Mouse (Mus musculus) large intestine, adult 2 months (tissue): ENCODE measurements around the gene Klhl3. TPM values are rescaled to one million over a fixed set of nuclear protein-coding genes. Genes with fewer than 3 reads are reported as not detected.
"Not testable (repeated sequence)": the region's sequence is repeated elsewhere in the genome, so short reads cannot be mapped to it uniquely, and the experiment has no call there.

Experiments
- DNase-seq: peaks from one replicate; pipeline ENCODE4 v3.0.0-alpha.2; 2012; ENCODE audit warnings: low read depth, low spot score
- WGBS: fragments of 180-500 bp; shearing (Covaris S2); methylation state at CpG from one replicate; pipeline ENCODE4 v1.1.7; 2018; 5-methylcytosine and 5-hydroxymethylcytosine counted together
- polyA plus RNA-seq: library from polyadenylated mRNA; depleted of rRNA; stranded (reverse); fragments of >200 nt; gene quantifications from 2 replicates; pipeline ENCODE4 v1.2.3, GENCODE M21; 2012; rRNA removed

Gene Klhl3
- polyA plus RNA-seq: 0.27 and 0.48 TPM in 2 replicates

DNA sequence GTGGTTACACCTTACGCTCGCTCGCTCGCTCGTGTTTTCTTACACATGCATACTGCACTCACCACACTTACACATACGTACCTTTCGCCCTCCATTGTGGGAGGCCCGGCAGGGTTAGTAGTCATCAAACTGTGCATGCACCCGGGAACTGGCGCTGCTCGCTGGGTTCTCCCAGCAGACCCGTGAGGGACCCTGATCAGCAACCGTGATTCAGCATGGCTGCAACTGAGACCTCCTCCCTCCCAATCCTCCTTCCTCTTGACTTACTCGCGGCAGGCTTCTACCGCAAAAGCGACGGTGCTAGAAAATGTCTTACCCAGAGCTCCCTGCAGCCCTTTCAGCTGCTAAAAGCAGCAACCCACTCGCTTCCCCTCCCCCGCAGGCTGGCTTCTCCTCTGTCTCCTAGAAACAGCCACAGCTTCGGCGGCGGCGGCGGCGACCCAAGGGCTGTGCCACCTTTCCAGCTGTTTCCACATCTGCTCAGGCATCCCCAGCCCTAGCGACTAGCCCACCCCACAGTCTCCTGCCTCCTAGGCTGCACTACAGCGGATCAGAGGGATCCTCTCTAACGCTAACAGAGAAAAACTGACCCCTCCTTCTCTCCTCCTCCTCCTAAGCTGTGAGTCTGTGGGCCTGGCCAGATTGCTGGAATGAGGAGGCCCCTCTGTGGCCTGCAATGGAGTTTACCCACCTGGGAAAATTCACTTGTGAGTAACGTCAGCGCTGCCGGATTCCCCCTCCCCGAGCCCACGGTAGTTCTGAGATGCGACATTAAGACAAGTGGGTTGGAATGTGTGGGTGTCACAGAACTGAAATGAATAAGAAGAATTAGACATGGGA lies at the start of gene Klhl3:
TSS of gene Klhl3 (minus strand) at position 532 of the 840 bp plus-strand sequence.
- DNase-seq: no peak
- WGBS: 5% methylated on average over 35 of the region's 35 CpGs

DNA sequence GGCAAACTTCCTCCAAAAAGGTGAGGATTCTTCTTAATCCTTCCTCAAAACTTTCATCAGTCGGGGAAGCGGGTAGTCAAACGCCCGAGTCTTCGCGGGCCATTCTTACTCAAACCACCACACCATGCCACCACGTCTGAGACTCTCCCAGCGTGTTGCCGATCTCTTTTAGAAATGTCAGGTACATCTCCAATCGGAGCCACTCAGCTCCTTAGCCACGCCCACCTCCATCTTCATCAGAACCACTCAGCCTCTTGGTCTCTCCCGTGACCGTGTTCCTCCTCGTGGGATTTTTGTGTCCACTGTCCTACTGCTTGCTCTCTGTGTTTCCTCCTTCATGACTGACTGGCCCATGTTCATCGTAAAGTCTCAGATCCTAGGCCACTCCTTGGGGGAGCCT lies 47.4 kb upstream of the Klhl3 start:
- no peak for DNase-seq
- WGBS: 96% methylated on average over 15 of the region's 15 CpGs

DNA sequence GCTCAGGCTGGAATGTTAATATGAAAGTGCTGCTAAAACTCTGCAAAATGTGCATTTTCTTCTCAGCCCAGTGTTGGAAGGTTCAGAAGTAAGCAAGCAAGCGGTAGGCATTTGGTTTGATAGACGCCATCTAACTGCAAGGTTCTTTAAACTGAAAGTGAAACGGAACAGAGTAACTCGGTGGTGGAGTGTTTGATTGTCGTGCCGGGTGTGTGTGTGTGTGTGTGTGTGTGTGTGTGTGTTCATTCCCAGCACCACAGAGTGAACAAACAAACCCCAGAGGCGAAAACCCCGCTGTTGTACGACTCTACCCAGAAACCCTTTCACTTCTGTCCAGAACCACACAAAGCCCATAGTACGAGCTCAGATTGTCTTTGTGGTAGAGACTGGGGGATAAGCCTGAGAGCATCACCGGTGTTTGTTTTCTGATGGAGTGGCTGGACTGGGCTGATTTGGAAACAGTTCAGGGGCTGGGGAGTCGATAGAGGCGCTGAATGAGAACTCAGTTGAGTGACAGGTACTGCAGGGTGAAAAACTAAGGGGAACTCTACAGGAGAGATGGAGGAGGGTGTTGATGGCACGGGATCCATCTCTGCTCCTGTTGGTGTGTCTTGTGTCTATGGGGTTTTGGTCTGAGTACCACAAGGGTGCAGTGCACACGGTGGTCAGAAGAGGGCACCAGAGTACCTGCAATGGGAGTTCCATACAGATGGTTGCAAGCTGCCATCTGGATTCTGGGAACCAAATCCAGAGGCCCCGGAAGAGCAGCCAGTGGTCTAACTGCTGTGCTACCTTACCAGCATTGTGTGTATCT lies 44.9 kb upstream of the Klhl3 start:
- DNase-seq: peak; percentile 71
- WGBS: 1% methylated on average over 16 of the region's 16 CpGs

DNA sequence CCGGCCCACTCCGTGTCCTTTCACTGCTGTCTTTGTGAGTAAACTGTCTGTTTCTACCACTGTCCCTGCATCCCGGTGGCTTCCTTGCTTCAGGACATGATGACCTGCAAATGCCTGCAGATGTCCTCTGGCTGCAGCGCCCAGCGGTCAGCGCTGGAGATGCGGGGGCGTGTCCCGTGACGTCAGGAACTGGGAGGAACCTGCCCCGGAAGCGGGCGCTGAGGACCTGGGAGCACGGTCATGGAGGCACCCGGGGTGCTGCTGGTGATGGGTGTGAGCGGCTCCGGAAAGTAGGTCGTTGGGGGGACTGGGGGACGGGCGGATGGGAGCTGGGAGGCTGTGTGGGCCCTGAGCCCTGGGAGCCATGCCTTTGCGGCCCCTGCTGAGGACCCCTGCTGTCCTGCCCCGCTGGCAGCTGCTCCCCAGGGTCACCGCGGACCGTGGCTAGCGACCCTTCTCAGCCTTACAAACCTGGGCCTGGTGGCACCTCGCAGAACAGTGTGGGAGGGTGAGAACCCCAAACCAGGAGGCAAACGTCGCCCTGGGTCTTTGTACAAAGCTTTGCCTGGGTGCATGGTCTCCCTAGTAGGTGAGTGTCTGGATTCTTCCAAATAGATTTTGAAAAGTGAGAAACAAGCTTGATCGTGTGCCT lies 44.2 kb upstream of the Klhl3 start, which contains the start of gene Idnk:
TSS of gene Idnk (plus strand) at position 203 of the 652 bp plus-strand sequence.
- WGBS: under 1% methylated on average over 30 of the region's 30 CpGs
- DNase-seq: peak; percentile 55

DNA sequence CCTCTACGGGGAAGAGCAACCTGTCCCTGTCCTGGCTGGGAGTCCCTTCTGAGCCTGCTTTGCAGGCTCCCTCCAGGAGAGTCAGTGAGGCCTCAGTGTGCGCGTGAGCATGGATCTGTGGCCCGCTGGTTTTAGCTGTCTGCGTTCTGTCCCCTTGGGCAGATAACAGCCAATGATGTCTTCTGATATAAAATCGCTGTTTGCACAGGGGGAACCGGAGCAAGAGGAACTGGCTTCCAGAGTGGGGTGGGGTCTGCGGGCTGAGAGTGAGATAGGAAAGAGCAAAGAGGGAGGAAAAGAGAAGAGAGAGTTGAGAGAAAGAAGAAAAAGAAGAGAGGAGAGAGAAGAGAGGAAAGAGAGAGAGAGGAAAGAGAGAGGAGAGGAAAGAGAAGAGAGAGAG lies 43.6 kb upstream of the Klhl3 start:
- 20% methylated on average over 8 of the region's 8 CpGs for WGBS
- DNase-seq: no peak

DNA sequence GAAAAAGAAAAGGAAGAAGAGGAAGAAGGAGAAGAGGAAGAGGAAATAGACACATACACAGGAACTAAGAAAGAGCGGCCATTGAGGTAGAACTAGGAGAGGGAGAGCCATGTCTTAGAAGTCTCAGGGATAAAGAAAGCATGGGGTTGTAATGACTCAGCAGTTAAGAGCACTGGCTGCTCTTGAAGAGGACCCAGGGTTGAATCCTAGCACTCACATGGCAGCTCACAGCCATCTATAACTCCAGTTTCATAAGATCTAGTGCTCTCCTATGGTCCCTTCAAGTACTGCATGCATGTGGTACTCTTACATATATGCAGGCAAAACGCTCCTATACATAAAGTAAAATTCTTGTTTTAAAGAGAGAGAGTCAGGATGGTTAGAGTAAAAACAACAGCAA lies 42.6 kb upstream of the Klhl3 start:
- no peak for DNase-seq
- WGBS: 90% methylated on average over 2 of the region's 2 CpGs

DNA sequence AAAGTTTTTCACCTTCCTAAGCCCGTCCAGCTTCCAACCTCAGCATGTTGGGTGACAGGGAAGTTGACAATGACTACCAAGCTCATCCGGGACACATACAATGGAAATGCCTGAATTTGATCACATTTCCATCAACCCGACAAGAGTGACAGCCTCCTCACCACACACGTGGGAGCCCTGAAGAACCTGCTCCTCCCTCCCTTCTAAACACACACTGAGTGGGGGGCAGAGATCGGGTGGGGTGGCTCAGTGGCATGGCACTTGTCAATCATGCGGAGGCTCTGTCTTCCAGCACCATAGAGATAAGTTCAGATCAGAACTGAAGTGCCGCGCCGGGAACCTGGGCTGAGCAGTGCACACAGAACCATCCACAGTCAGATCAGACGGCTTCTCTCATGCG lies 37.0 kb upstream of the Klhl3 start:
- no peak for DNase-seq
- WGBS: 81% methylated on average over 11 of the region's 11 CpGs

DNA sequence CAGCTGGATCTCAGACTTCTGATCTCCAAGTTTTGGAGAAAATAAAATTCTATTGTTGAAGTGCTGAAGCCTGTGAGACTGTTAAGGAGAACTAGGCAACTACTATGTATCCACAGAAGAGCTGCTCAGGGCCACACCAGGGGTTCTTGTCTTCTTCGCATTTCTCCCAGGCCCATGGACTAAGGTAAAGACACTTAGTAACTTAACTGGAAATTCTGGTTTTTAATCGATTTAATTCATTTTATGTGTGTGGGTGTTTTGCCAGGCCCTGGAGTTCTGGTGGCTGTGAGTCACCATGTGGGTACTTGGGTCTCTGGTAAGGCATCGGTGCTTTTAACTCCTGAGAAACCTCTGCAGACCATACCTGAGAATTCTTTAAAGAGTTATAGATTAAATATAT lies 36.2 kb upstream of the Klhl3 start:
- 68% methylated on average over 3 of the region's 3 CpGs for WGBS
- DNase-seq: no peak

DNA sequence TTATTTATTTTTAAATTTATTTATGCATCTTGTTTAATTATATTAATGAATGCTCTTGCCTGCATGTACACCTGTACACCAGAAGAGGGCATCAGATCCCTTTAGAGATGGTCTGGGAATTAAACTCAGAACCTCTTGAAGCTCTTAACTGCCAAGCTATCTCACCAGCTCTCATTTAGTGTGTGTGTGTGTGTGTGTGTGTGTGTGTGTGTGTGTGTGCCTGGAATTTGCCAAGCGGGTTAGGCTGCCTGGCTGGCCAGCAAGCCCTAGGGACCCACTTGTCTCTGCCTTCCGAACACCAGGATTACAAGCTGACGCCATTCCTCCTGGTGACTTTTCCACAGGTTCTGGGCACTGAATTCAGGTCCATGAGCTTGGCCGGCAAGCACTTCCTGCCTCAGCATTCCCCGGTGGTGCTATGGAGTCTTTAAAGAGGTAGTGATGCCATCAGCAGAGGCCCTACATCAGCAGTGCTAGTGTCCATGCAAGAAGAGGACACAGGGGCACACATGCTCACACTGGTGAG lies 35.7 kb upstream of the Klhl3 start:
- DNase-seq: no peak
- 38% methylated on average over 5 of the region's 5 CpGs for WGBS

DNA sequence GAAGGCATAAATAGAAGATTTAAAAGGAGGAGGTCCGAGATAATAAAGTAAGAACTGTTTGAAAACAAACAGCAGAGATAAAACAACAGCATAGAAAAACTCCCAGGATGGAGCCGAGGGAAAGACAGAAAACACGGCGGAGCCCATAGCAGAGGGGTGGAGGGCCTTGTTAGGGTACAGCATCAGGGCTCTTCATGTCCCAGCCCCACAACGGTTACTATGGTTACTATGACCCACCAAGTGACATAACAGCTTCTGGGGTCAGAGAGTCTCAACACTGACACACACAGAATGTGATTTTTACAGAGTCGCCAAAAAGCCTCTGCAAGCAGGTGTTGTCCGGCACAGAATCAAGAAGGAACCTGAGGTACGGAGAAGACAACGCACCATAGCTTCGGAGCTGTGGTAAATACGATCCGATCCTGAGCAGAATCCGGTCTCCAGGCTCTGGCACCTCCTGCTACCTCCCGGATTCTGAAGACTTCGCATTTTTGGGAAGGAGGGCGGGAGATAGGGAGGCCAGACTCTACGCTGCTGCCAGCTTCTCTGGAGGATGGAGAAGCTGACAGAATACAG lies 35.0 kb upstream of the Klhl3 start:
- DNase-seq: no peak
- WGBS: 4% methylated on average over 17 of the region's 17 CpGs

DNA sequence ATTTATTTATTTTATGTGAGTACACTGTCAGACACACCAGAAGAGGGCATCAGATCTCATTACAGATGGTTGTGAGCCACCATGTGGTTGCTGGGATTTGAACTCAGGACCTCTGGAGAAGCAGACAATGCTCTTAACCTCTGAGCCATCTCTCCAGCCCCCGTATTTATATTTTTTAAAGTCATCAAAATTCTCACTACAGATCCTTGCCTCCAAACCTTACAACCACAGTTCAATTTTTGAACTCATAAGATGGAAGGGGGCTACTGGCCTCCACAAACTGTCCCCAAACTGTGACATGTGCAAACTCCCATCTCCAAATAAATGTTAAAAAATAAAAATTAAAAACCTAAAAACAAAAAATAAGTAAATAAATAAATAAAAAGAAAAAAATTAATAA lies 34.4 kb upstream of the Klhl3 start:
- WGBS: 77% methylated on average over 1 of the region's 1 CpGs

DNA sequence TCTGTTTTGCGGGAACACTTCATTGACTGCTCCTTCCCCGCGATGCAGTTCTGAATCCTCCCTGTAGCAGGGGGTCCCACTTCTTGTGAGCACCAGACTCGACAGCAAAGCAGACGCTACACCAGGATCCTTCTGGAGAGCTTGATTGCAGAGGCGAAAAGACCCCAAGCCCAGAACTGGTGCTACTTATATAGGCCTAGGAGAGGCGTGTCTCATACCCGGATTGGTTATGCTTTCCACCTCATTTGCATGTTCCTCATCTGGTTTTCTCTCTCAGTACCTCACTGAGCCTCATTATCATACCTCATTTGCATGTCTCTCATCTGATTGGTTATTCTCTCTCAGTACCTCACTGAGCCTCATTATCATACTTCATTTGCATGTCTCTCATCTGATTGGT lies 33.2 kb upstream of the Klhl3 start:
- 98% methylated on average over 8 of the region's 8 CpGs for WGBS
- DNase-seq: not testable (repeated sequence)

More for the DNA sequence above, 34.4 kb upstream of the Klhl3 start:
- no peak for DNase-seq

DNA sequence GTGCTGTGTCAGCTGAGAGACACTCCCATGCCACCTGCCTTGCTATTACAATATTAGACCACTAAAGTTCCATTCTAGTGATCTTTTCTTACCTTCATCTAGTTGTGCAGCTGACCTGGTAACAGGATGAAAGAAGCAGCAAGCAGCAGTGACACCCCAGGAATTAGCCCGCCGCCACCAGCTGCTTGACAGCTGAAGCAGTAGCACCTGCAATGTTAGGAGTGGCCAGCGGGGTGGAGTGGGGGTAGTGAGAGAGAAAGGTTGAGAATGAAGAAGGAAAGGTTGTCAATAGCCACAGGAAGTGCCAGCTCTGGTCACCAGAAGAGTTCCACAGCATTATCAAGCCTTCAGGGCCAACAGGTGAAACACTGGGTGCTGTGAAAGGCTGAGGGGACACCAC lies 18.3 kb upstream of the Klhl3 start:
- DNase-seq: no peak
- 53% methylated on average over 3 of the region's 3 CpGs for WGBS

DNA sequence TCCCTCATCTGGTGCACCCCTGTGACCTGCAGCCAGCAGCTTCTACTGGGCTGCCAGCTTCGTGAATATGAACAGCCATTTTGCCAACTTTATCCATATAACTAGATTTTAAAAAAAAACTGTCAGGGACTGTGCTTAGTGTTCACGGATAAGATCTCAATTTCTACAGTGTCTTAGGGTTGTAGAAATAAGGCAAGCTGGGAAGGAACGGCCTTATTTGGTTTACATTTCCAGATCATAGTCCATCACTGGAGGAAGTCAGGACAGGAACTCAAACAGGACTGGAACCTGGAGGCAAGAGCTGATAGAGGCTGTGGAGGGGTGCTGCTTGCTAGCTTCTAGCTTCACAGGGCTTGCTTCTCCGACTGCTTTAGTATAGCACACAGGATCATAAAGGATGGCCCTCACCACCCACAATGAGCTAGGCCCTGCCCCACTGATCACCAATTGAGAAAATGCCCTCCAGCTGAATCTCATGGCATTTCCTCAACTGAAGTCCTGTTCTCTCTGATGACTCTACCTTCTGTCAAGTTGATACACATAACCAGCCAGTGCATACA lies 16.4 kb upstream of the Klhl3 start:
- DNase-seq: no peak
- WGBS: 8% methylated on average over 4 of the region's 4 CpGs

DNA sequence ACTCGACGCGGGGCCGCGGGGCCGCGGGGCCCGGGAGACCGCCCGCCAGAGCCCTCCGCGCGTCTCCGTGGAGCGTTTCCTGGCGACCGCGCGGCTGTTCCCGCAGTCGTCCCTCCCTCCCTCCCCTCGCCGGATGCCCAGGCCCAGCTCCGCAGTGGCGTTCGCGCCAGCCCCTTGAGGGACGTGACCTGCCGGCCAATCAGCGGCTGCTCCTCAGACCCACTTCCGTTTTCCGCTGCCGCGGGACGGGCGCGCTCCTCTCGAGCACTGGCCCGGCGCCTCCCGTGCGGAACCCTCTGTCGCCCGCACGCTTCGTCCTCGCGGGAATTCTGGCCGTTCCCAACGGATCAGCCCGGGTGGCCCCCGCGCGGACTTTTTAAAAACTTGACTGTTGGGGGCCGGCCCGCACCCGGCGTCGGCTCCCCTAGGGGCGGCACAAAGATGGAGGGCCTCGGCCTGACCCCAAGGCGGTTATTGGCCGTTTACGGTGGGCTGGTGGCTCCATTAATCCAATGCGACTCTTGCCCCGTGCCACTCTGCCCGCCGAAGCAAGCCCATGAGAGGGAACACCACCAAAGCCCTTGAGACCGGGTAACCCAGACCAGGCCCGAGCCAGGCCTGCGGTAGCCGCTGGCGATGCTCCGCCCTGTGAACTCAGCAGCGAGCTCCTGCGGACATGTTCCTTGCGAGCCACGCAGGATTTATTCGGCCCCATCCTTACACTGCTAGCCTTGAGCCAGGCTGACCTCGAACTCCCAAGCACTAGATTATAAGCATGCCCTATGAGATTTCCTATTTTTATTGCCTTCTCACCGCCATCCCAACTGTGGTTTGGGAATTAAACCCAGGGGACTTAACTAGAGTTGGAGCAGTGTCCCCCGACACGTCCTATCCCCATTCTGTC lies 15.6 kb upstream of the Klhl3 start:
- WGBS: under 1% methylated on average over 83 of the region's 83 CpGs
- peak; percentile 75 for DNase-seq

DNA sequence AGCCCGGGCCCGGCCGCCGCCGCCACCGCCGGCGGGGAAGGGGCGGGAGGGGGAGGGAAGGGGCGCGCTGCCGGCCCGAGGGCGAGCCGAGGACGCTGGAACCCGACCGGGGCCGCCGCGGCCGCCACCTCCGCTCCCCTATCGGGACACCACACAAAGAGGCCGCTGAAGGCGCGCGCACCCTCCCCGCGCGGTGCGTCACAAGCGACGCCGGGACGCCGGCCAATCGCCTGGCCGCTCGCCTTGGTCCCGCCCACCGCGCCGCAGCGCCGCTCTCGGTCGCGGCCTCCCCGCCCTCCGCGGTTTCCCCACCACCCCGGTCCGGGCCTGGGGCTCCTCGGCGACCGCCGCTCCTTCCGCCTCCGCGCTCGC lies 15.0 kb upstream of the Klhl3 start, which contains the start of gene Hnrnpa0:
TSS of gene Hnrnpa0 (minus strand) at position 161 of the 372 bp plus-strand sequence.
- no peak for DNase-seq
- 1% methylated on average over 54 of the region's 62 CpGs for WGBS

DNA sequence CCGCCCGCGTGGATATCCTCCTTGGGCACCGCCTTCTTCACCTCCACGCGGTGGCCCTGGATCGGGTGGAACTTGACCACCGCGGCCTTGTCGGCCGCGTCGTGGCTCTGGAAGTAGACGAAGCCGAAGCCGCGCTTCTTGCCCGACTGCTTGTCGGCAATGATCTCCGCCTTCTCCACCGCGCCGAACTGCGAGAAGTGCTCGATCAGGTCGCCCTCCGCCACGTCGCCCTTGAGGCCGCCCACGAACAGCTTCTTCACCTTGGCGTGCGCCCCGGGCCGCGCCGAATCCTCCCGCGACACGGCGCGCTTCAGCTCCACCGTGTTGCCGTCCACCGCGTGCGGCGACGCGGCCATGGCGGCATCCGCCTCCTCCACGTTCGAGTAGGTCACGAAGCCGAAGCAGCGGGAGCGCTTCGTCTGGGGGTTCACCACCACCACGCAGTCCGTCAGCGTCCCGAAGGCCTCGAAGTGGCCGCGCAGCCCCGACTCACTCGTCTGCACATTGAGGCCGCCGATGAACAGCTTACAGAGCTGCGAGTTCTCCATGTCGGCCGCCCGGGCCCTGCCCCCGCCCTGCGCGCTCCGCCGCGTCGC lies 14.5 kb upstream of the Klhl3 start:
- no peak for DNase-seq
- WGBS: under 1% methylated on average over 81 of the region's 81 CpGs
